In genomic region chr13:62952624-62953023, GRCm38 (mm10) we compare ENCODE assay signal across 17 mouse cellular contexts. TPM values are rescaled to one million over a fixed set of nuclear protein-coding genes. Genes with fewer than 3 reads are reported as not detected.
A peak's percentile ranks its signal among the peaks of the same experiment; 100 is the strongest.
DNase-seq lines count a peak whose midpoint lies in the region; ATAC-seq and TF ChIP-seq lines count a peak whose summit lies in the region.
"Had no signal": no experiment of that assay in that cellular context is flagged by ENCODE, and none has a peak within 500 bp of the region (broad histone marks: within the 10 kb centered on the region; RNA-seq: fewer than 3 reads in every experiment).

No protein-coding gene starts in this region.

- no peak for DNase-seq in lung, embryonic 14.5 days
- no peak for DNase-seq in lung, postnatal 10 days
- no peak for DNase-seq in left cerebral cortex, postnatal 36 days (ENCODE audit: low spot score in 2 of 2)
- no peak for DNase-seq in Muller cell, postnatal 12 days (ENCODE audit: inconsistent ontology term)
- DNase-seq: adrenal gland, postnatal 10 days; cerebellum, adult 9-11 months; gastrocnemius, postnatal 25 days; kidney, adult 9 months; lung, postnatal 14 days had no signal

- 41% methylated on average over 3 of the region's 3 CpGs for WGBS in lung, embryonic 14.5 days
- 61% methylated on average over 3 of the region's 3 CpGs for WGBS in embryonic facial prominence, embryonic 15.5 days
- WGBS in macrophage (ENCODE audit: missing documents): 10% methylated on average over 3 of the region's 3 CpGs

- no peak for ATAC-seq in lung, embryonic 14.5 days (ENCODE audit: insufficient read depth)
- ATAC-seq in embryonic facial prominence, embryonic 15.5 days (ENCODE audit: insufficient number of reproducible peaks, low FRiP score, low TSS enrichment, low read depth): no peak
- ATAC-seq: CD4-positive, CD25-positive, alpha-beta regulatory T cell, adult 4 months; inflammation-experienced regulatory T-cells, adult 6 months had no signal

- no peak for TF ChIP-seq POLR2A in bone marrow macrophage, adult 2 months (IDR thresholded peaks at IDR 0.05; ENCODE audit: borderline replicate concordance, low read depth, low read length)

- H3K4me3 ChIP-seq in lung, embryonic 14.5 days (ENCODE audit: low read depth, low read length): no peak overlapping the region
- no peak overlapping the region for H3K4me3 ChIP-seq in bone marrow macrophage, adult 2 months (ENCODE audit: insufficient read depth, low read length)
- no peak overlapping the region for H3K4me3 ChIP-seq in embryonic facial prominence, embryonic 15.5 days (replicated peaks)
- no peak overlapping the region for H3K4me3 ChIP-seq in macrophage (ENCODE audit: inconsistent target)
- H3K4me3 ChIP-seq: heart, embryonic 13.5 days; midbrain, embryonic 12.5 days; myocyte had no signal

- no peaks in the 10 kb centered on the region for H3K79me2 ChIP-seq in macrophage (ENCODE audit: inconsistent target)

- H3K36me3 ChIP-seq in lung, embryonic 14.5 days (ENCODE audit: insufficient read depth): no peaks in the 10 kb centered on the region
- no peaks in the 10 kb centered on the region for H3K36me3 ChIP-seq in embryonic facial prominence, embryonic 15.5 days
- H3K36me3 ChIP-seq in macrophage (ENCODE audit: inconsistent target): no peaks in the 10 kb centered on the region
- H3K36me3 ChIP-seq: heart, embryonic 13.5 days; midbrain, embryonic 12.5 days had no signal

- intact Hi-C loops in left cerebral cortex, postnatal 36 days (cut with DNase I): no loop called here

- H3K27ac ChIP-seq in lung, embryonic 14.5 days (ENCODE audit: low read depth): peak overlapping the region; percentile 44
- H3K27ac ChIP-seq in bone marrow macrophage, adult 2 months (ENCODE audit: insufficient read depth, low read depth, low read length): peak overlapping the region; percentile 56
- 0 out of 2 replicates have a peak overlapping the region, but pooled peaks have one; percentile 28 for H3K27ac ChIP-seq in embryonic facial prominence, embryonic 15.5 days (replicated peaks)
- H3K27ac ChIP-seq in macrophage: peak overlapping the region; percentile 52
- H3K27ac ChIP-seq: heart, embryonic 13.5 days; midbrain, embryonic 12.5 days had no signal

- H3K4me2 ChIP-seq in lung, embryonic 14.5 days: no peak overlapping the region
- no peak overlapping the region for H3K4me2 ChIP-seq in embryonic facial prominence, embryonic 15.5 days (replicated peaks)
- H3K4me2 ChIP-seq: heart, embryonic 13.5 days; midbrain, embryonic 12.5 days had no signal

- peaks cover 25% of the 10 kb centered on the region for H3K4me1 ChIP-seq in lung, embryonic 14.5 days (ENCODE audit: insufficient read depth)
- peaks cover 27% of the 10 kb centered on the region for H3K4me1 ChIP-seq in bone marrow macrophage, adult 2 months (ENCODE audit: control insufficient read depth, insufficient read depth, low read length)
- H3K4me1 ChIP-seq in embryonic facial prominence, embryonic 15.5 days: peaks cover 16% of the 10 kb centered on the region
- H3K4me1 ChIP-seq: midbrain, embryonic 12.5 days had no signal

- no peak overlapping the region for H3K9ac ChIP-seq in lung, embryonic 14.5 days
- no peak overlapping the region for H3K9ac ChIP-seq in embryonic facial prominence, embryonic 15.5 days
- H3K9ac ChIP-seq: heart, embryonic 13.5 days; midbrain, embryonic 12.5 days had no signal

- no peak for TF ChIP-seq CTCF in lung, embryonic 14.5 days (IDR thresholded peaks at IDR 0.05; ENCODE audit: low read depth)
- no peak for TF ChIP-seq CTCF in bone marrow macrophage, adult 2 months (IDR thresholded peaks at IDR 0.05; ENCODE audit: low read depth, low read length)

- no peaks in the 10 kb centered on the region for H3K9me3 ChIP-seq in lung, embryonic 14.5 days (ENCODE audit: low read depth, low read length)
- H3K9me3 ChIP-seq in embryonic facial prominence, embryonic 15.5 days (replicated peaks): no peaks in the 10 kb centered on the region
- H3K9me3 ChIP-seq: heart, embryonic 13.5 days; midbrain, embryonic 12.5 days had no signal

- no peaks in the 10 kb centered on the region for H3K27me3 ChIP-seq in lung, embryonic 14.5 days (ENCODE audit: insufficient read depth, low read length)
- no peaks in the 10 kb centered on the region for H3K27me3 ChIP-seq in embryonic facial prominence, embryonic 15.5 days
- H3K27me3 ChIP-seq: heart, embryonic 13.5 days; midbrain, embryonic 12.5 days had no signal

RNA-seq across cellular contexts. Expression of gene 2010111I01Rik, which starts 12.1 kb away (rescaled TPM):
- 146 and 156 TPM in 2 replicates for polyA plus RNA-seq in lung, embryonic 14.5 days (2014; fragmentation: Nextera tagmentation; extraction: Ambion mirVana)
- 117 and 123 TPM in 2 replicates for polyA plus RNA-seq in bone marrow macrophage, adult 2 months (2012; ENCODE audit: insufficient read depth, insufficient read length, missing spikeins)
- 197 and 226 TPM in 2 replicates for polyA plus RNA-seq in embryonic facial prominence, embryonic 15.5 days (2015; fragmentation: Nextera tagmentation; extraction: Ambion mirVana)
- 1,000 to 10,000 TPM in 14 of 26 experiments, 100 to 1,000 TPM in 12; 483 to 2,396 (median 1,149) TPM for total RNA-seq in macrophage (2018; cell fraction: chromatin; rRNA removed)
- total RNA-seq in macrophage (2018; cell fraction: cytosol; rRNA removed): 100 to 1,000 TPM in 4 of 26 experiments, 10 to 100 TPM in 22; 41.9 to 120 (median 75.0) TPM
- 1,000 to 10,000 TPM in 2 of 26 experiments, 100 to 1,000 TPM in 24; 181 to 1,221 (median 494) TPM for total RNA-seq in macrophage (2018; cell fraction: nucleus; rRNA removed)
- 59.3 to 123 TPM (median 81.6 TPM) in 3 replicates for polyA plus RNA-seq in macrophage (2018)
- 100 to 1,000 TPM in 1 of 2 experiments, 10 to 100 TPM in 1; 93.2 to 121 TPM for total RNA-seq in left cerebral cortex, postnatal 36 days (2021)
